Mouse (Mus musculus): ENCODE measurements around the gene Pigh. TPM values are rescaled to one million over a fixed set of nuclear protein-coding genes. Genes with fewer than 3 reads are reported as not detected.

The Pigh gene
- polyA plus RNA-seq, 1 experiment from 2014 or later, result 37.4 TPM

DNA sequence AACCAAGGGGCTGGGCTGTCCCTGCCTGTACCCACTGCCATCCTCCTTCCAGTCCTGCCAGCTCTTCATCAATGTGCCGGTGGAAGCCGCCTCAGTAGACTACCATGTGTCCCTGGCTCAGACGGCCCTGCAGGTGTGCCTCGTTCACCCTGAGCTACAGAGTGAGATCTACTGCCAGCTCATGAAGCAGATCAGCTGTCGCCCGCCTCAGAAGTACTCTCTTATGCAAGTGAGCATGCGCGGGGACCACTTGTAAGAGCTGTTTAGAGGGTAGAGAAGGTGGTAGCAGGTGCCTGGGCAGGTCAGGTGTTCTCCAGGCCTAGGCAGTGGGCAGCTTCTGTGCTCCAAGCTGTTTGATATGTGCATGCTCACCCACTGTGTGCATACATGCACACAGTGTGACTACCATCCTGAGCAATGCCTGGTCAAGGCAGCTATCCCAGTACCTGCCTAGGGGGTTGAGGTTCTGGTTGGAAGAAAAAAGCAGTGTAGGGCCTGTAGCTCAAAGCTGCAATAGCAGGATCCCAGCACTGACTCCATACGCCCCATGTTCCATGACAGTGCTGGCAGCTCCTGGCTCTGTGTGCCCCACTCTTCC is 18.6 kb downstream of the Pigh start:
- H3K36me3 ChIP-seq (ENCODE audit: control insufficient read depth, insufficient read depth, low read length), result peaks cover 12% of the 10 kb centered on the region
- H3K4me3 ChIP-seq (ENCODE audit: low read depth, low read length), result no peak overlapping the region
- H3K27me3 ChIP-seq (ENCODE audit: control insufficient read depth, insufficient read depth, low read length), result no peaks in the 10 kb centered on the region
- H3K4me1 ChIP-seq (ENCODE audit: control insufficient read depth, insufficient read depth, low read length), result no peaks in the 10 kb centered on the region
- H3K4me2 ChIP-seq (replicated peaks; ENCODE audit: low read depth, low read length), result no peak overlapping the region
- no peak overlapping the region for H3K27ac ChIP-seq (ENCODE audit: low read length)
- no peak for ATAC-seq (ENCODE audit: insufficient number of reproducible peaks, insufficient read depth, low FRiP score, low read depth)
- H3K9ac ChIP-seq (replicated peaks; ENCODE audit: low read depth, low read length), result no peak overlapping the region
- 84% methylated on average over 9 of the region's 9 CpGs for WGBS
- H3K9me3 ChIP-seq (ENCODE audit: control insufficient read depth, low read depth, low read length), result no peaks in the 10 kb centered on the region

GRCm38 (mm10) chr12:79069916-79070315 is 19.5 kb downstream of the Pigh start:
- Histone ChIP-seq H3K36me3 (ENCODE audit: control insufficient read depth, insufficient read depth, low read length) (peaks cover 10% of the 10 kb centered on the region), H3K4me2 (replicated peaks; ENCODE audit: low read depth, low read length) (no peak overlapping the region), H3K4me1 (ENCODE audit: control insufficient read depth, insufficient read depth, low read length) (no peaks in the 10 kb centered on the region), H3K4me3 (ENCODE audit: low read depth, low read length) (no peak overlapping the region), H3K27ac (ENCODE audit: low read length) (no peak overlapping the region), H3K9ac (replicated peaks; ENCODE audit: low read depth, low read length) (no peak overlapping the region), H3K9me3 (ENCODE audit: control insufficient read depth, low read depth, low read length) (no peaks in the 10 kb centered on the region), H3K27me3 (ENCODE audit: control insufficient read depth, insufficient read depth, low read length) (no peaks in the 10 kb centered on the region)
- 85% methylated on average over 6 of the region's 6 CpGs for WGBS
- no peak for ATAC-seq (ENCODE audit: insufficient number of reproducible peaks, insufficient read depth, low FRiP score, low read depth)

DNA sequence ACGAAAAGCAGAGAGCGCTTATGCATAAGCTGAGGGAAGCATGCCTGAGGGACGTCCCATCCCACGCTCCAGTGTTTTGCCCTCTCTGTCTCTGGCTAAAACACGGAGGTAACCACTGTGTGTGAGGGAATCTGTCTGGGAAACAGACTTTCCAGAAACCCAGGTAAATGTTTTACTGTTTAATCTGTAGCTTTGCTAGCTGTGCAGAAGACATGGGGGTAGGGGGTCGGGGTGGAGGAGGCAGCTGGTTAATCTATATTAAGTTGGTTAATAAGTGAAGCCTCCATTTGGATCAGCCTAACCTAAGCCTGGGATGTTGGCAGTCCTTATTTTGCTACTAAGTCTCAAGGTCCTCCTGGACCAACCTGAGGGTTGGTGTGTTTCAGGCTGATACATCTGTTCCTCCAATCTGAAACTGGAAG is 20.3 kb downstream of the Pigh start:
- peaks cover 7% of the 10 kb centered on the region; the same call in 1 of the 2 replicates for H3K36me3 ChIP-seq (ENCODE audit: control insufficient read depth, insufficient read depth, low read length)
- no peaks in the 10 kb centered on the region for H3K27me3 ChIP-seq (ENCODE audit: control insufficient read depth, insufficient read depth, low read length)
- H3K9ac ChIP-seq (replicated peaks; ENCODE audit: low read depth, low read length), result no peak overlapping the region
- H3K4me3 ChIP-seq (ENCODE audit: low read depth, low read length), result no peak overlapping the region
- no peak for ATAC-seq (ENCODE audit: insufficient number of reproducible peaks, insufficient read depth, low FRiP score, low read depth)
- WGBS, result 86% methylated on average over 6 of the region's 6 CpGs
- H3K4me2 ChIP-seq (replicated peaks; ENCODE audit: low read depth, low read length), result no peak overlapping the region
- no peaks in the 10 kb centered on the region for H3K9me3 ChIP-seq (ENCODE audit: control insufficient read depth, low read depth, low read length)
- no peak overlapping the region for H3K27ac ChIP-seq (ENCODE audit: low read length)
- no peaks in the 10 kb centered on the region for H3K4me1 ChIP-seq (ENCODE audit: control insufficient read depth, insufficient read depth, low read length)

DNA sequence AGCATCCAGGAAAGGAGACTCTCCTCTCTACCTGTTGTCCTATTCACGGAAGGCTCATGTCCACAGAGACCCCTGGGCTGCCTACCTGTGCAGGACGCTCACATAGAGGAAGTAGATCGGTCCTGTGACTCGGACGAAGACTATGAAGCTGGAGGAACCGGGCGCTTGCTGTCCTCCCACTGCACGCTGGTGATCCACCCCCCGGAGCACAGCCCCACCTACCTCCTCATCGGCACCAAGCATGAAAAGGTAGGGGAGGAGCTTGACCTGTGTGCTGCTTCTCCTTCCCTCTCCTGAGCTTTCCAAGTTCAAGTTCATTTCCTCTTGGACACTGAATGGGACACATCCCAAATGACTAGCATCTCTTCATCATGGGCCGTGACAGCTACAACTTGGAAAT is 21.1 kb downstream of the Pigh start:
- no peak overlapping the region for H3K4me2 ChIP-seq (replicated peaks; ENCODE audit: low read depth, low read length)
- peaks cover 3% of the 10 kb centered on the region; the same call in 1 of the 2 replicates for H3K36me3 ChIP-seq (ENCODE audit: control insufficient read depth, insufficient read depth, low read length)
- 89% methylated on average over 11 of the region's 11 CpGs for WGBS
- H3K27ac ChIP-seq (ENCODE audit: low read length), result no peak overlapping the region
- H3K4me1 ChIP-seq (ENCODE audit: control insufficient read depth, insufficient read depth, low read length), result no peaks in the 10 kb centered on the region
- H3K9ac ChIP-seq (replicated peaks; ENCODE audit: low read depth, low read length), result no peak overlapping the region
- no peak for ATAC-seq (ENCODE audit: insufficient number of reproducible peaks, insufficient read depth, low FRiP score, low read depth)
- H3K4me3 ChIP-seq (ENCODE audit: low read depth, low read length), result no peak overlapping the region
- no peaks in the 10 kb centered on the region for H3K27me3 ChIP-seq (ENCODE audit: control insufficient read depth, insufficient read depth, low read length)
- no peaks in the 10 kb centered on the region for H3K9me3 ChIP-seq (ENCODE audit: control insufficient read depth, low read depth, low read length)

DNA sequence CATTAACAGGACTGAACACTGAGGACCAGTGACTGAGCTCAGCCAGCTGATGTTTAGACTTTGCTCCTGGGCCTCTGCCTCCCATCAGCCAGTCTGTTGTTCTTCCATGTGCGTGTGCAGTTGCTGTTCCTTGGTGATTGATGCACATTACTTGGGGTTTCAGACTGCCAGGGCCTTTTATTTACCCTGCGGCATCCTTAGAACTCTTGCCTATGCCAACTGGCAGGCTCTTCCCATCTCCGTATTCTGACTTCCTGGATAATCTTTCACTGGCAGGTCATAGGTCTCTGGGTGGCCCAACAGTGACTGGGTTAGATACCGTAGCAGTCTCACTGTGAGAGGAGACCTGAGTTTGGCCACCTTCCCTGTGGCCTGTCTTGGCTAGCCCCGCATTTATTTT is 21.9 kb downstream of the Pigh start:
- H3K4me2 ChIP-seq (replicated peaks; ENCODE audit: low read depth, low read length), result no peak overlapping the region
- 86% methylated on average over 5 of the region's 5 CpGs for WGBS
- no peaks in the 10 kb centered on the region for H3K4me1 ChIP-seq (ENCODE audit: control insufficient read depth, insufficient read depth, low read length)
- H3K36me3 ChIP-seq (ENCODE audit: control insufficient read depth, insufficient read depth, low read length), result peaks cover 3% of the 10 kb centered on the region; the same call in 1 of the 2 replicates
- H3K9ac ChIP-seq (replicated peaks; ENCODE audit: low read depth, low read length), result no peak overlapping the region
- no peak for ATAC-seq (ENCODE audit: insufficient number of reproducible peaks, insufficient read depth, low FRiP score, low read depth)
- H3K4me3 ChIP-seq (ENCODE audit: low read depth, low read length), result no peak overlapping the region
- H3K27ac ChIP-seq (ENCODE audit: low read length), result no peak overlapping the region
- H3K27me3 ChIP-seq (ENCODE audit: control insufficient read depth, insufficient read depth, low read length), result no peaks in the 10 kb centered on the region
- no peaks in the 10 kb centered on the region for H3K9me3 ChIP-seq (ENCODE audit: control insufficient read depth, low read depth, low read length)

DNA sequence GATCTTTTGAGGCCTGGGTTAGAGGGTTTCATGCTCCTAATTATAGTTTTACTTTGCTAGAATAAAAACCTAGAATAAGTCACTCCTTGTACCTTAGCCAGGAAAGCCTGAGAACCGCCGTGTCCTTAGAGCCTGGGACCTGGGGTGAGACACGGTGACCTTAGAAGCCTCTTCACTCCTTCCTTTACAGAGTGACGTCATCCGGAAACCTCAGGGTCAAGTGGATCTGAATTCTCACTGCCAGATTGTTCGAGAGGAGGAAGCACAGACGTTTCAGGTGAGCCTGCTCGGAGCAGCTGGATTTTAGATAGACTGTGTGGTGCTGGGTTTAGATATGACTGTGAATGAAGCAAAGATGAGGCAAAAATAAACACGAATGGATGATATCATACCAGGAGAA is 23.0 kb downstream of the Pigh start:
- no peak overlapping the region for H3K27ac ChIP-seq (ENCODE audit: low read length)
- H3K4me1 ChIP-seq (ENCODE audit: control insufficient read depth, insufficient read depth, low read length), result no peaks in the 10 kb centered on the region
- no peak overlapping the region for H3K4me2 ChIP-seq (replicated peaks; ENCODE audit: low read depth, low read length)
- H3K9me3 ChIP-seq (ENCODE audit: control insufficient read depth, low read depth, low read length), result no peaks in the 10 kb centered on the region
- ATAC-seq (ENCODE audit: insufficient number of reproducible peaks, insufficient read depth, low FRiP score, low read depth), result no peak
- H3K27me3 ChIP-seq (ENCODE audit: control insufficient read depth, insufficient read depth, low read length), result no peaks in the 10 kb centered on the region
- no peak overlapping the region for H3K4me3 ChIP-seq (ENCODE audit: low read depth, low read length)
- no peak overlapping the region for H3K9ac ChIP-seq (replicated peaks; ENCODE audit: low read depth, low read length)
- H3K36me3 ChIP-seq (ENCODE audit: control insufficient read depth, insufficient read depth, low read length), result peaks cover 3% of the 10 kb centered on the region; the same call in 1 of the 2 replicates
- WGBS, result 78% methylated on average over 9 of the region's 9 CpGs

- no peak overlapping the region for H3K27ac ChIP-seq (ENCODE audit: low read length)
- H3K27me3 ChIP-seq (ENCODE audit: control insufficient read depth, insufficient read depth, low read length), result no peaks in the 10 kb centered on the region
- 0 out of 2 replicates have a peak, but pooled peaks cover 4% of the 10 kb centered on the region for H3K4me1 ChIP-seq (ENCODE audit: control insufficient read depth, insufficient read depth, low read length)
- no peak for ATAC-seq (ENCODE audit: insufficient number of reproducible peaks, insufficient read depth, low FRiP score, low read depth)
- no peak overlapping the region for H3K9ac ChIP-seq (replicated peaks; ENCODE audit: low read depth, low read length)
- peaks cover 3% of the 10 kb centered on the region; the same call in 1 of the 2 replicates for H3K36me3 ChIP-seq (ENCODE audit: control insufficient read depth, insufficient read depth, low read length)
- no peak overlapping the region for H3K4me2 ChIP-seq (replicated peaks; ENCODE audit: low read depth, low read length)
- no peak overlapping the region for H3K4me3 ChIP-seq (ENCODE audit: low read depth, low read length)
- 87% methylated on average over 13 of the region's 13 CpGs for WGBS
- H3K9me3 ChIP-seq (ENCODE audit: control insufficient read depth, low read depth, low read length), result no peaks in the 10 kb centered on the region
Observed at GRCm38 (mm10) chr12:79064451-79064850, 25.0 kb downstream of the Pigh start.

GRCm38 (mm10) chr12:79060766-79061652 is 28.4 kb downstream of the Pigh start:
- H3K9me3 ChIP-seq (ENCODE audit: control insufficient read depth, low read depth, low read length), result no peaks in the 10 kb centered on the region
- ATAC-seq (ENCODE audit: insufficient number of reproducible peaks, insufficient read depth, low FRiP score, low read depth), result no peak
- H3K27me3 ChIP-seq (ENCODE audit: control insufficient read depth, insufficient read depth, low read length), result no peaks in the 10 kb centered on the region
- H3K4me2 ChIP-seq (replicated peaks; ENCODE audit: low read depth, low read length), result no peak overlapping the region
- H3K9ac ChIP-seq (replicated peaks; ENCODE audit: low read depth, low read length), result no peak overlapping the region
- 73% methylated on average over 7 of the region's 7 CpGs for WGBS
- no peak overlapping the region for H3K4me3 ChIP-seq (ENCODE audit: low read depth, low read length)
- H3K36me3 ChIP-seq (ENCODE audit: control insufficient read depth, insufficient read depth, low read length), result no peaks in the 10 kb centered on the region; the same call in 1 of the 2 replicates
- peak overlapping the region; percentile 4; the same call in 1 of the 2 replicates for H3K27ac ChIP-seq (ENCODE audit: low read length)
- 0 out of 2 replicates have a peak, but pooled peaks cover 4% of the 10 kb centered on the region for H3K4me1 ChIP-seq (ENCODE audit: control insufficient read depth, insufficient read depth, low read length)
